Mouse (Mus musculus) erythroblast, embryonic 14.5 days (primary cell): ENCODE measurements at regions not wholly inside any gene's neighbourhood (a gene's known extent, or its start where the extent isn't known, plus 50 kb on each side); places are given as distances from the start of the nearest gene placed in this dataset.

Experiments used
- H3K27me3 ChIP-seq: 2 replicates; pipeline ENCODE4 v1.6.1; 2012; ENCODE audit warnings: inconsistent platforms; ENCODE audit not compliant: control insufficient read depth
- H3K36me3 ChIP-seq: 2 replicates; pipeline ENCODE4 v1.6.1; 2012; ENCODE audit warnings: mild to moderate bottlenecking, inconsistent platforms; ENCODE audit not compliant: control insufficient read depth
- H3K4me1 ChIP-seq: 2 replicates; pipeline ENCODE4 v1.6.1; 2012; ENCODE audit warnings: inconsistent platforms; ENCODE audit not compliant: control insufficient read depth
- H3K4me3 ChIP-seq: replicated peaks from 2 replicates; pipeline ENCODE3; 2012; ENCODE audit warnings: moderate library complexity, mild to moderate bottlenecking, inconsistent platforms
- H3K9me3 ChIP-seq: 2 replicates; pipeline ENCODE4 v1.6.1; 2012; ENCODE audit warnings: low read length, inconsistent platforms, mixed read lengths; ENCODE audit not compliant: control insufficient read depth
- GATA1 ChIP-seq: IDR thresholded peaks from 2 replicates; pipeline ENCODE4 v1.6.1; 2012; ENCODE audit warnings: low read length, inconsistent platforms, mixed read lengths
- TAL1 ChIP-seq: IDR thresholded peaks from 3 replicates; pipeline ENCODE4 v1.6.1; 2012; ENCODE audit warnings: low read length, inconsistent platforms, mixed read lengths

DNA sequence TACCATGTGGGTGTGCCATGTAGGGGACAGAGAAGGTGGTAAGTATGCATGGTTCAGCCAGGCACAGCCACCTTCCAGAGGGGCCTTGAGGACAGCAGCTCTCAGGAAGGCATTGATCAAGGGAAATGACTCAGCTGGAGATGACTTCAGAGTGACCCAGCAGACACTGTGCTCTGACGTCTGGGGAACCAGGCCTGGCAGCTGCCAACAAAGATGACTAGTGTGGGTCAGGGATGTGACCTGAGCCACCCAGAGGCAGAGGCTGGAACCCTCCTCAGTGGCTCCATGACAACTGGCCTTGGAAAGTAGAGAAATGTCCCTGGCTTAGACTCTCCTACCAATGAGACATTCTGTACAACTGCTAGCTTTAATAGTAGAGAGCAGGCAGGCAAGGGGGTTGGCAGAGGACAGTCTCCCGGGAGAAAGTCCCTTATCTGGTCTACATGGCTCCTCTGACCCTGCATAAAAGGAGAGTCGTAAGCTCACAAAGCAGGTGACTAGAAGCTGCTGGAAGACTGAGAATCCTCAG is 348.5 kb downstream of the Eipr1 start:
- H3K9me3 ChIP-seq: peaks cover 6% of the 10 kb centered on the region
- H3K4me3 ChIP-seq: no peak overlapping the region

GRCm38 (mm10) chr12:29106893-29107719 is 355.5 kb downstream of the Eipr1 start:
- H3K9me3 ChIP-seq: peaks cover 3% of the 10 kb centered on the region

More for the DNA sequence above, 348.5 kb downstream of the Eipr1 start:
- no peaks in the 10 kb centered on the region for H3K27me3 ChIP-seq
- H3K36me3 ChIP-seq: no peaks in the 10 kb centered on the region
- no peaks in the 10 kb centered on the region for H3K4me1 ChIP-seq
- TF ChIP-seq TAL1 (no peak), GATA1 (no peak)

DNA sequence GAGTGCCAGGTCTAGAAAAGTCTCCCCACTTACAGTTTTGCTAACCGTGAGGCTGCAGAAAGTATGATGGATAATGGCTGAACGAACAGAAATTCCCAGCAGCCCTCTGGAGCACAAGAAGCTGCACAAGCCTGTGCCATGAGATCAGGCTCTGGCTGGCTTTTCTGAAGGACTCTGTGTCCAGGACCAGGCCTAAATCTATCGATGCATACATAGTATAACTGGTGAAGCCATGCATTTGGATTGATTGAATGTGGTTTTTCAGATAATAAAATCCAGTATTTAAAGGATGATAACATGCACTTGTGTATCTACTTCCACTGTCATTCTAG is 356.1 kb downstream of the Eipr1 start:
- H3K9me3 ChIP-seq: peaks cover 2% of the 10 kb centered on the region; the same call in 1 of the 2 replicates
- no peak overlapping the region for H3K4me3 ChIP-seq
- H3K4me1 ChIP-seq: no peaks in the 10 kb centered on the region
- H3K27me3 ChIP-seq: no peaks in the 10 kb centered on the region
- H3K36me3 ChIP-seq: no peaks in the 10 kb centered on the region
- TF ChIP-seq GATA1: no peak
- TF ChIP-seq TAL1: no peak

More at GRCm38 (mm10) chr12:29106893-29107719, 355.5 kb downstream of the Eipr1 start:
- TF ChIP-seq GATA1 (no peak), TAL1 (no peak)
- Histone ChIP-seq H3K4me3 (no peak overlapping the region), H3K4me1 (no peaks in the 10 kb centered on the region), H3K36me3 (no peaks in the 10 kb centered on the region), H3K27me3 (no peaks in the 10 kb centered on the region)

GRCm38 (mm10) chr12:29118336-29118735 is 366.7 kb downstream of the Eipr1 start:
- Histone ChIP-seq H3K4me3 (no peak overlapping the region), H3K27me3 (no peaks in the 10 kb centered on the region), H3K9me3 (no peaks in the 10 kb centered on the region), H3K36me3 (no peaks in the 10 kb centered on the region), H3K4me1 (no peaks in the 10 kb centered on the region)
- TF ChIP-seq TAL1 (no peak), GATA1 (no peak)

DNA sequence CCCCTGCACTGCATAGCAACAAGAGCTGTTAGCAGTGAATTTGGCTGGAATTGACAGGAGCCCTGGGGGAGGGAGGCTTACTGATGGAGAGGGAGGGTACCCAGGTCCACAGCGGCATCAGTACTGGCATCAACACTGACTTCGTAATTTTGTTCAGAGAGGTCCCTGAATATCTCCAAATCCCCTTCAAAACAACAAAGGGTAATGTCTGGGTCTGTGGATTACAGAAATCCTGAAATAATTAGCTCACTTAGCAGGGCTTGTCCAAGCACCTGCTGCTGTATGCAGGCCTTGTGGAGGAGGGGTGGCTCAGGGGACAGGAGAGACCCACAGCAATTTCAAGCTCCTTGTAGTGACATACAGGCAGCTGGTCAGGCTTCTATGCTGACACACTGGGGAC is 369.6 kb downstream of the Eipr1 start:
- Histone ChIP-seq H3K4me3 (no peak overlapping the region), H3K27me3 (no peaks in the 10 kb centered on the region), H3K9me3 (no peaks in the 10 kb centered on the region), H3K36me3 (no peaks in the 10 kb centered on the region), H3K4me1 (no peaks in the 10 kb centered on the region)
- TF ChIP-seq TAL1: no peak
- no peak for TF ChIP-seq GATA1

DNA sequence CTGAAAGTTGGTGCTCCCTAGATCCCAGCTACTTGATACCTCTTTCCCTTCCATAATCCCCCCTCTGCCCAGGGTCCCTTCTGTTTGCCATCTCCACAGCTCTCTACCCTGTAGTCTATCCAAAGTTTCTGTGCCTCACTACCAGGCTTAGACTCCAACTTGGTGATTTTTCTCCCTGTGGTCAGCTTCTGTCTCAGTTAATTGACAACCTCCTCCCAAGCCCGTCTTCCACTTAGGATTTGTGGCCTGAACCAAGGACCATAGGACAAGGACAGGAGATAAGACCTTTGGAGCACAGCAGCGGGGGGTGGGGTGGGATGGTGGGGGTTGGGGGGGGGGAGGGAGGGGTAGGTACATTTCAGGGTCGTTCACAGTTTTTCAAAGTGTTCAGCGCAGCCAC is 371.3 kb downstream of the Eipr1 start:
- Histone ChIP-seq H3K36me3 (no peaks in the 10 kb centered on the region), H3K4me3 (no peak overlapping the region), H3K9me3 (no peaks in the 10 kb centered on the region), H3K4me1 (no peaks in the 10 kb centered on the region), H3K27me3 (no peaks in the 10 kb centered on the region)
- TF ChIP-seq GATA1 (no peak), TAL1 (no peak)

DNA sequence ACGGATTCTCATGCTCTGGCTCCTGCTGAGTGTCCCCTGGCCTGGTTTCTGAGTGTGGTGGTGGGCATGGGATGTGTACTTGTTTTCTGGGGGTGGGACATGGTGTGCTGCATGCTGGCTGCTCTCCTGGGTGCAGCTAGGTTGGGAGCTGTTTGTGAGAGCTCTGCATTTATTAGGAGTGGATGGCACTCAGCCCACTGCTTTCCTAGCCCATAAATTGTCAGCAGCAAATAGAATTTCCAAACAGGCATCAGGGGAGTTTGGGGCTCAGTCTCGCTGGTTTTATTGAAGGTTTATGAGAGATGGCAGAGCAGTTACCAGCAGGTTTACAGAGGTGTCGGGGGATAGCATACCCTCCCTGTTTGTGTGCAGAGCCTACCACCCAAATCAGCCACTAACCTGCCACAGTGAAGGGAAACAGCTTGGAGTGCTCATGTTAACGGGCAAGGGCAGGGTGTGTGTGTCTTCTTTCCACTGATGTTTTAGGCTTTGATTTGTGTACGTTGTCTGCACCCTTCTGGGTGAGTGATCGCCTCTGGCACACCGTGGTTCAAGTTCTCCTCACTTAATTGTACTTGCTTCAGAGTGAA is 372.6 kb downstream of the Eipr1 start:
- Histone ChIP-seq H3K4me3 (no peak overlapping the region), H3K9me3 (no peaks in the 10 kb centered on the region), H3K4me1 (no peaks in the 10 kb centered on the region), H3K36me3 (no peaks in the 10 kb centered on the region), H3K27me3 (no peaks in the 10 kb centered on the region)
- TF ChIP-seq TAL1: no peak
- TF ChIP-seq GATA1: no peak

DNA sequence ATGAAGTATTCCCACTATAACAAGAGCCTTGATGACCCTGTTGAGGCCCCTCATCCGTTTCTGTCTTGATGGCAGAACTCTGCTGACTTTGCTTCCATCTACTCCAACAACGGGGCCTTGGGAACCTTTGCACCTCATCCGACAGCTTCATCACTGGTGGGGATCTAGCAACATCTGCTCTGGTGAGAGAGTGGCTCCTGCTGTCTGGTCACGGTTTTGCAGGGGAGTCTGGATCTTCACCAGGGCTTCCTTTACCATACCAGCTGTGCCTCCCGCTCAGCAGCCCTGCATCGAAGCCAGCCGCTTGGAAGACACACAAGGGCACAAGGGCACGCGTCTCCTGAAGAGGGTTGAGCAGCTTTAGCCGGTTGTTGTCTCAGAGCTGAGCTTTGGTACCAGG is 377.2 kb downstream of the Eipr1 start:
- no peak for TF ChIP-seq GATA1
- no peak for TF ChIP-seq TAL1
- Histone ChIP-seq H3K36me3 (no peaks in the 10 kb centered on the region), H3K9me3 (no peaks in the 10 kb centered on the region), H3K27me3 (no peaks in the 10 kb centered on the region), H3K4me1 (no peaks in the 10 kb centered on the region), H3K4me3 (no peak overlapping the region)

- Histone ChIP-seq H3K4me1 (no peaks in the 10 kb centered on the region), H3K9me3 (no peaks in the 10 kb centered on the region), H3K36me3 (no peaks in the 10 kb centered on the region), H3K4me3 (no peak overlapping the region), H3K27me3 (no peaks in the 10 kb centered on the region)
- no peak for TF ChIP-seq TAL1
- no peak for TF ChIP-seq GATA1
These were observed 377.7 kb downstream of the Eipr1 start for GRCm38 (mm10) chr12:29129331-29129730.

GRCm38 (mm10) chr12:29134326-29134725 is 382.7 kb downstream of the Eipr1 start:
- TF ChIP-seq GATA1 (no peak), TAL1 (no peak)
- Histone ChIP-seq H3K4me1 (no peaks in the 10 kb centered on the region), H3K36me3 (no peaks in the 10 kb centered on the region), H3K9me3 (no peaks in the 10 kb centered on the region), H3K27me3 (no peaks in the 10 kb centered on the region), H3K4me3 (no peak overlapping the region)
